Mouse (Mus musculus) kidney, adult 11 months (tissue): Measurements from ENCODE around the gene Elmo1.

Experiments used
- DNase-seq: peaks from one replicate; pipeline ENCODE4 v3.0.0; 2022

The Elmo1 gene

DNA sequence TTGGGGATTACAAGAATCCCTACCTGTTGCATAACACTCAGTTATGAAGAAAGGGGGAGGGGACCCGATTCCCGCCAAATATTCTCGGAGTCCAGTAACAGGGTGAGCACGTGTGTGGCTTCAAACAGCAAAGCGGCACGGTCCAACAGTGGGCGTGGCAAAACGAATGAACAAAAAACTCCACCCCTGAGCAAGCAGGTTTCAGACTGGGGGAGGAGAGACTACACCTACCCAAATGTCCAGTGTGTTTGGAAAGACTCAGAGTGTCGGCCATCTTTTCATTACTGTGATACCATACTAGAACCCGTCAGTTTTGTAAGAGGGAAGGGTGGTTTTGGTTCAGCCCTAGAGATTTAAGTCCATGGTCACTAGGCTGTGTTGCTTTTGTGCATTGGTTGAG, 35.4 kb downstream of the Elmo1 start:
- DNase-seq = no peak

DNA sequence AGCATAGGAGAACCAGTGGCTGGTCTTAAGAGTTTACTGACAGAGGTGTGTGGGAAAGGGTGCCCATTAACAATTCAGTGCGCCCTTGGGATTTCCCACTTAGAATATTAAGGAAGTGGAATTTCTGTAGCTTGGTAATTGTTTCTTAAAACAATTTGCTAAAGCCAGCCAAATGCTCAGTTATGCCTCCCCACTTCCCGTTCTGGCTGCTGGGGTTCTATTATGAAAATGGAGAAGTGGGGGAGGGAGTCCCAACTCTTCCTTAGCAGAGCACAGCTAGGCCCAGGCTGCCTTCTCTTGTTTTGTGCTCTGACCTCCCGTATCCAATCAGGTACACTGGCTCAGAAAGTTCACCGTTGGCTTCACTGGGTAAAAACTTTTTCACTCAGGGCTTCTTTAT, 37.2 kb downstream of the Elmo1 start:
- no peak for DNase-seq

DNA sequence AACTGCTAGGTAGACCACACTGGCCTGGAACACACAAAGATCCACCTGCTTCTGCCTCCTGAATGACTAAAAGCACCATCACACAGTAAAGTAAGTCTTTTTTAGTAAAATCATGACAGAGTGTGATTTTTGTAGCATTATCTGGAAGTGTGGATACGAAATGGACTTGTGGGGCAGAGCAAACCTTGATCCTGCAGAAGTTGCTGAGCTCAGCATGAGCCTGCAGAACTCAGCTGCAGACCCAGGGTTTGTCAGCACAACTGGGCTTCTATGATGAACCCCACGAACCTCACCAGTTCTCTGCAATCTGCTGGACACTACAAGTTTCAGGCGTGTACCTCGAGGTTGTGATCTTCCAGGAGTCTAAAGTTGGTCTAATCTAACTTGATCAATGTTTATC, 37.7 kb downstream of the Elmo1 start:
- no peak for DNase-seq

DNA sequence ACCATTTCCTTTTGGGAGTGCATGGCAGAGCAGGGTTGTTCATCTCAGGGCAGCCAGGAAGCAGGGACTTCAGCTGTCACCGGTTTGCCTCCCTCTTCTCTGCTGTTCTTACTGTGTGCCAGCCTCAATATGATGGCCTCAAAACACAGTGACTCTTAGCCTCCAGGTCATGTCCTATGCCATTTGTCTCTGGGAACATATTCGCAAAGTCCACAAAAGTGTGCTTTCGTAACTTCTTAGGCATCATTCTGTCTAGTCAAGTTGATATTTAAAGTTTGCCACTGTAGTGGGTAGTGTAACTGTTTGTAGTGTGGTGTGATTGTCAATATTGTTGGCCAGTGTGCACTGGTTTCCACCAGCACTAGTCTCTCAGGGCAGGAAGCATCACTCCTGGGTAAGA, 40.3 kb downstream of the Elmo1 start:
- DNase-seq = no peak

DNA sequence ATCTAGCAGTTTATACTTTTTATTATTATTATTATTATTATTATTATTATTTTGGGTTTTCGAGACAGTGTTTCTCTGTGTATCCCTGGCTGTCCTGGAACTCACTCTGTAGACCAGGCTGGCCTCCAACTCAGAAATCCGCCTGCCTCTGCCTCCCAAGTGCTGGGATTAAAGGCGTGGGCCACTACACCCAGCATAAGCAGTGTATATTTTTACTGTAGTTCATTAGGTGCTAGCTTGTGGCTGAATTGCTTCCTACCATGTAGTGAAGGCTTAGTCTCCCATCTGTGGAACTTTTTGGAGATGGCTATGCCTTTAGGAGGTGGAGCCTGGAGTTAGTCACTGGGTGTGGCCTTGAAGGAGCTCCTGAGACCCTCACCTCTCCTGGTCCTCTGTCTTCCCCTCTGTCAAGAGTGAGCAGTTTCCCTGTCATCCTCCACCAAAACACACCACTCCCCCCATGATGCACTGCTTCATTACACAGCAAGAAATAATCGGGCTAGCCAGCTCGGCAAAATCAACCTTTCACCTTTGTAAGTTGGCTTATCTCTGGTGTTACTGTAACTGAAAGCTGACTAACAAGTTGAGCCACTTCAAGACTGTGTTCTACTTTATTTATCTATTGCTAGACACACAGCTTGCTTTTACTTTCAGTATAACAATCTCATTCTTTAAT, 41.1 kb downstream of the Elmo1 start:
- DNase-seq = no peak

DNA sequence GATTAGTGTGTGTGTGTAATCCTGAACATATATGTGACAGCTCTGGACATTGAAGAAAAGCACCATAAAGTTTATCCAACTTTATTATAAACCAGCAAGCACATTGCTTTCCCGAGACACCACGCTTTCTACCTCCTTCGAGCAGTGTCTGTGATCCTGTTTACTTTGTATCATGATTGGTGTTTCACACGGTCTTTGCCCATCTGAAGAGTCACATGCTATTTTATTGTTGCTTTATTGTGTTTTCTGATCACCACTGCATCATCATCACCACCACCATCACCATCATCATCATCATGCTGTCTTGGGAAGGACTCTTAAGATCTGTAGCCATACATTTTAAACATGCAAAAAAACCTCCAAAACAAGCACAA, 41.6 kb downstream of the Elmo1 start:
- no peak for DNase-seq

DNA sequence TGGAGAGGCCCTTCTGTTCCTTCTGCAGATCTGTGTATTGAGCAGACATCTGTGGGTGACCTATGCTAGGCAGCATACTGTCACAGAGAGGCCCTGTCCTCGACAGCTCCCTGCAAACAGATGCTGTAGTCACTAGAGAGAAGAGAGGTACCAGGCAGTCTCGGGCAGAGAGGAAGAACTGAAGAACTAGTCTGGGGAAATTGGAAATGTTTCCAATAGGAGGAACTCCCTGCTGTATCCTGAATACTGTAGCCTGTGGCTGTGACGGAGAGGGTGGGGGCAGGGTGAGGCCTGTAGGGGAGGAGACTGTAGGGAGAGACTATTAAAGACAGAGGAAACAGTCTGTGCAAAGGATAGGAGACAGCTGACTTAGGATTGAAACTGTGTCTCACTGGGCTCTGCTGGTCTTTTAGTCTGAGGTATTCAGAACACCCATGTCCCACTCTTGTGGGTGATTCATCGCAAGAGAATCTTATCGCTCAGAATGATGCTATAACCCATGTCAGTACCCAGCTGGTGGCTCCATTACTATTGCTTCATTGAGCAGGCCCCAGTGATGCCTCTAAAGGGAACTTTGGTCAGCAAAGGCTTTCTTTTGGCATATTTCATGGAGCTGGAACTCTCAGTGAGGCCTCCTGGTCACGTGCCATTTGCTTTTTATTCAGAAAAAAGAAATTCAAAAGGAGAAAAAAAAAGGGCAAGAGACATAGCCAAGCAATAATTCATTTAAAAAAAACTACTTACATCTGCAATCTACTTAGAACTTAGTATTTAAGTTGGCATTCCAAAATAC, 43.4 kb downstream of the Elmo1 start:
- DNase-seq = no peak

DNA sequence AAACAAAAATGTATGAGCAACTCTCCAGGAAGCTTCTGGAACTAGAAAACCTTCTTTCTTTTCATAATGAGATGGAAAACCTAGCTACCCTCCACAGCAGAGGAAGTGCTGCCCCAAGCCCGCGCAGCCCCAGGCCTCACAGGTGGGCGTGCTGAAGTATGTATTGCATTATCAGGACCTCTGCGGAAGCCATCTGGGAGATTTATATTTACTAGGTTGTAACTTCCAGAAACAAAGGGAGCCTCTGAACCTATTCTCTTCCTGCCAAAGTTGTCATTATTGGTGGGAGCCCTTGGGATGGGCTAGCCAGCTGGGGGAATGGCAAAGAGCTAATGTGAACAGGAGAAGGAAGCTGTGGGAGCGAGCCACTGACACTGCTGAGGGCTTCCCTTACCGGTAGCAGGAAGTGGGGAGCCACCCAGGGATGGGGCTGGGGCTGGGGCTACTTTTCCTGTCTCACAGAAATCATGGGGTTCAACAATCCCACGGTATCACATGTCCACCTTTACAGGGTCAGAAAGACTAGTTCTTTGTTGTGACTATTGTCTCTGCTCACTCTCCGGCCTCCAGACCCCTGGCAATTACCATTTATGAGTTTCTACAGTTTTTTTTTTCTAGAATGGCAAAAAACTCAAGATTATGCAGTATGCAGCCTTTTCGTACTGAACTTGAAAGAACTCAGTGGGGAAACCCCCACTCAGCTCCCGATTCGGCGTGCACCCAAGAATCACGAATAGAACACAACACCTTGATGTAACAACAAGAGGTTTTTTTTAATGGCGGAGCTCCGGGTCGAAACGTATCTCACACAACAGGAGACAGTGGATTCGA, 44.2 kb downstream of the Elmo1 start:
- no peak for DNase-seq

DNA sequence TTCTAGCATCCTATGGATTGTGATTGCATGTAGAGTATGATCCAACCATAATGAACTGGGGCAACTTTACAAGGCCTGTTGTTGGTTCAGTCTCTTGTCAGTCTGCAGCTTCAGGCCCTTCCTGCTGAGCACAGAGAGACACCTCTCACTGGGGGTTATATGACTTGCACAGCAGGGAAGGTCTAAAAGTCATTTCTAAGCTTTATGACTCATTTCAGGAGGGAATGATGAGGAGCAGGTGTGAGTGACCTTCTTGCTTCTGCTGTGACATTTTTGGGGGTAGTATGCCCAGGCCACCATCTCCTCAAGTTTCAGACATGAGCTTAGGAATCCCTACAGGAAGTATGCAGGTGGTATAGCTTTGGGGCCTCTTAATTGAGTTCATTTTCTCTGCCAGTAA, 46.4 kb downstream of the Elmo1 start:
- DNase-seq = no peak

DNA sequence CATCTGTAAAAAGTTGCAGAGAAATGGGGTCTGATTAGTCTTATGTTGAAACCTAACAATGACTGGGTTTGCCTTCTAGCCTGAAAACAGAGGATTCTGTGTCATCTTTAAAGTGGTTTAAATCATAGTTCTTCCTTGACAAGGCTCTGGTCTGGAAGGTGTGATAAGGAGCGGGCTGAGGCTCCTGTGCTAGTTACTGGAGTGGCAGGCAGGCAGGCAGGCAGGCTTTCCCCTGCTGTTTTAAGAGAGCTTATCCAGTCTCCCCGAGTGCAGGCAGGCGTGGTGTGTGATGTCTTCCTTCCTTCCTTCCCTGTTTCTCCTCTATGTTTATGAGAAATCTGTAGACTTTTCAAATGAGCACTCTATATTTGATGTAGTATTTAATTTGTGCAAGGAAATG, 48.1 kb downstream of the Elmo1 start:
- DNase-seq = no peak

DNA sequence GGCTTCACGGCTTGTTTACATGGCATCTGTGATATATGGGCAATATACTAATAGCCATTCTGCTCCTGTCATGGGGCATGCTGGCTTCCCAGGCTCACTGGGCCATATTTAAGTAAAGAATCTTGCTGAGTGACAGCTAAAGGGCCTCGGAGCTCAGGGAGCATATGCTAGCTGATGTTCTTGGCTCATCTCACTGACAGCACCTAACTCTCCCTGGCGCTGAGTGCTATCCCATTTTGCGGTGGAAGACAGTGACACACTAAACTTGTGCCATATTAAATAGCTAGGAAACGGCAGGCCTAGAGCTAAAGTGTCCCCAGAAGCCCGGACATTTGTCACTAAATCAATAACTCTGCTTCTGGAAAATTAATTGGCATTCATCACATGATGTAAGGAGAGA, 48.7 kb downstream of the Elmo1 start:
- no peak for DNase-seq

DNA sequence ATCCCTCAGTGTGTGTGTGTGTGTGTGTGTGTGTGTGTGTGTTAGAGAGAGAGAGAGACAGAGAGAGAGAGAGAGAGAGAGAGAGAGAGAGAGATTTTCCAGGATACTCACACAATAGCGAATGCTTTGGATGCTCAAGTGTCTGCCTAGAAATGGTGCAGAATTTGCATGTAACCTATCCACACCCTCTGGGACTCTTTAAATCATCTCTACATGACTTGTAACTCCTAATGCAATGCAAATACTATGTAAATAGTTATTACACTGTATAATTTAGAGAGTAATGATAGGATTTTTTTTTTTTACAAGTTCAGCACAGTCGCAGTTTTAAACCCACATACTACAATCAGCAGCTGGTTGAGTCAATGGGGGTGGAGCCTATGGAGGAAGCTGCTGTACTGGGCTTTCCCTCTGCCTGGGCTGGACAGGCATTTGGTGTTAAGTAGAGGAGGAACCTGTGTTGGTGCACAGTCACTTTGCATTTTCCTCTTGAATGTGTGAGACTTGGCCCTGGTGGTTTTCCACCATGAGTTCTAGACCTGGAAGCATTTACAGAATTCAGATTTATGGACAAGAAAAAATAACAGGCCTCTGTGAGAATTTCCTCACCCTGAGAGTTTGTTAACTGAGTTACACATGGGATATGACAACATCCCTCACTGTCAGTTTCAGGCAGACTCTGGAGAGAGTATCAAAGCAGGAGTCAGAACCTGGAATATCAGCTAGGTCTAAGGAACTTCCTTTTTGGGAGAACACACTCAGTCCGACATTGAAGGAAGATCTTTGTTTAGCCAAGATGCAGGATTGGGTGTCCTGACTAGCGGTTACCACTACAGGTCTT, 49.6 kb downstream of the Elmo1 start:
- no peak for DNase-seq

DNA sequence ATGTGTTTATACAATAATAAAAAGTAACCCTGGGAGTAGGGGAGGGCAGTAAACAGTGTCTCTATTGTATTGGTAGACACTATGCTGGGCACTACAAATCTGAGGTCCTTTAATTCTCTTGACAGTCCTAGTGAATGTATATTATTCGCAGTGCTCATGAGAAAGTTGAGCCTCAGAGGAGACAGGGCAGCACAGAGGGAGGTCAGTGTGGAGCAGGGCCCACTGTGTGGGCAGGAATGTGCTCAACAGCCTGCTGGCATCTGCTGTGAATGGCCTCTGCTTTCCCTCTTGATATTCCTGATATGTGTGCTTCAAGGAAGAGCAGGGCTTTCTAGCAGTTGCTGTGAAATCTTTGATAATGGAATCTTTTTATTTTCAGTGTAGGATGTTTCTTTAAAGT, 52.2 kb downstream of the Elmo1 start:
- no peak for DNase-seq

DNA sequence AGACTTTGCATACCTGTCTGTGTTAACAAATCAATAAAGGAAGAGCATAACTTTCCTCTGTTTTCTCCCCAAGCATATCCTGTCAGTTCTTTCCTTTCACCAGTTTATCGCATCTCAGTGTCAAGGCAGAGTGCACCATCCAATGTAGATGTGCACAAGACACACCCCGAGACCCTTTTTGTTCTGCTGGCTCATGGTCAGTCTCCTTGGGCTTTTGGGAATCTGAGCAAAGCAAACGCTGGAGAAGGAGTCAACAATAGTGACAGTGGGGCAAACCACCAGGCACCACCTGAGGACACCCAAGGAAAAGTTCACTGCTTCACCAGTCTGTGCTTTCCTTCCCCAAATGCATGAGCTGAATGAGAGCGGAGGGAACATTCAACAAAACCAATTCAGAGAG, 56.5 kb downstream of the Elmo1 start:
- no peak for DNase-seq

DNA sequence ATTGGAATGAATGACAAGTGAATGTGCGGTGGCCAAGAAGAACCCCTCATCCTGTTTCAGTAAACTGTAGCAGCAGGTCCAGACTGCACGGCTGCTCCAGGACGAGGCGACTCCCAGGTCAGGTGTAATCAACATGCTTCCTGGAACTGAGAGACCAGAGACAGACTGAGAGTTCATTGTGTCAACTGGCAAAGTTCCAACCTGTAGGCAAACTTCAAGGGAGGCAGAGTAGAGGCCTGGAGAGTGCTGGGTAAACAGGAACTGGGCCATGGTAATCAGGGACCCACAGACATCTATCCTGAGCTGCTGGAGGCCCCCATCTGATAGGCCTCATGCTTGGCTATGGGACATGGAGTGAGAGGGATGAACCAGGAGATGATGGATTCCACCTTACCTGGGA, 57.3 kb downstream of the Elmo1 start:
- no peak for DNase-seq

DNA sequence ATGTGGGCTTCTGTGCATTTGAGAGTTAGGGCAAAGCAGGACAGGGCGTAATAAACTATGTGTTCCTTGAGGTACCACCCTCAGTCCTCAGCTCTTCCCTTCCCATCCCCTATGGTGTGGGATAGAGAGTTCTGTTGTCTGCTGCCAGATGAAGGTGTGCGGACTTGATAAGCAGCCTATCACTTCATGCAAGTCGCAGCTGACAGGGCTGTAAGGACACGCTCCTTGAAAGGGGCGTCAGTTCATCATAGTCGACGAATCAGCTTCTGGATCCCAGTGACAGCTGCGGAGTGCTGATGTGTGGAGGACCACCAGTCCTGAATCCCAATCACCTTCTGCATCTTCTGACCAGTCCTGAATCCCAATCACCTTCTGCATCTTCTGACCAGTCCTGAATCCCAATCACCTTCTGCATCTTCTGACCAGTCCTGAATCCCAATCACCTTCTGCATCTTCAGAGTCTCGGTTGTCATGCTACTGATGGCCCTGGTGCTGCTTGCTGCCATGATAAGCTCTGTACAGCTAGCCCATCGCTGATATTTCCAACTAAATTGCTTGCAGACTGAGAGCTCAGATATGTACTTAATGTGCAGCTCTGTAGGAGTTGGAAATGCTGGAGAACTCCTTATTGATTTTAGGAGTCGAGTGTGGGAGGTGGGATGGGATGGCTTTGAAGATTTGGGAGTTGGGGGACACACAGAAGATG, 59.9 kb downstream of the Elmo1 start:
- DNase-seq = no peak

DNA sequence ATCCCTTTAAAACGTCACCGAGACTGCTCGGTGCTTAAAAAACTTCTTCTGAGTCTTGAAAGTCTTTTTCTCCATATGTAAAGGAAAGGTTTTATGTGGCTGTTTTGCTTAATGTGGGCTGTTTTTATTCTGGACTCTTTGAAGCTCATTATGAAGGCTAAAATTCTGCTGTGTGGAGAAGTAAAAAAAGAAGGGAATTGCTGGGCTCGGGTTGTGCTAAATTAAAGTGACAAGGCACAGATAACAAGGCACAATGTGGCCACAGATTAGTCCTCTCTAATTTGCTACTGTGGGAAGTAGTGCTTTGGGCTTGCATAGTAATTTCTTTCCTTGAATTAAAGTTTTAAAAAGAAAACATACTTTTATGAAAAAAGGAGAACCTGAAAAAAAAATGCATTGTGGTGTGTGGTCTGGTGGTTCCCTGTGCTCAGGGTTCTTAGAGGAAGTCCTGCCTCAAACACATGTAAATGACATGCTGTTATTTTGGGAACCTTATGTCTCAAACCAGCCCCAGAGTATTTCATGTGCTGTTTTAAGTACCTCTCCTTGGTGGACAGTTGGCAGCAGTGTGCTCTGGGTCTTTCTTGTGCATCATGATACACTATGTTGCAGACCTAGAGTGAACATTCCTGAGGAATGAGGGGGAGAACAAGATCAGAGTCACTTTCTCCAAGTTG, 61.0 kb downstream of the Elmo1 start:
- no peak for DNase-seq

DNA sequence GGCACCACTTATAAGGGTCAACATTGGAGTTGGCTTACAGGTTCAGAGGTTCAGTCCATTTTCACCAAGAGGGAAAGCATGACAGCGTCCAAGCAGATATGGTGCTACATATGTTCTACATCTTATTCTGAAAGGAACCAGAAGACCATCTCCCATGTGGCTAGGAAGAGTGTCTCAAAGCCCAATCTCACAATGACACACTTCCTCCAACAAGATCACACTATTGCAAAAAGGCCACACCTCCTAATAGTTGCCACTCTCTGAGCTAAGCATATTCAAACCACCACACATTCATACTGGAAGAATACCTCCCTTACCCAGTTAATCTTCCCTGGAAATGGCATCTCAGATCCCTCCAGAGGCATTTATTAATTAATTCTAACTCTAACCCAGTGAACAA, 66.7 kb downstream of the Elmo1 start:
- no peak for DNase-seq

DNA sequence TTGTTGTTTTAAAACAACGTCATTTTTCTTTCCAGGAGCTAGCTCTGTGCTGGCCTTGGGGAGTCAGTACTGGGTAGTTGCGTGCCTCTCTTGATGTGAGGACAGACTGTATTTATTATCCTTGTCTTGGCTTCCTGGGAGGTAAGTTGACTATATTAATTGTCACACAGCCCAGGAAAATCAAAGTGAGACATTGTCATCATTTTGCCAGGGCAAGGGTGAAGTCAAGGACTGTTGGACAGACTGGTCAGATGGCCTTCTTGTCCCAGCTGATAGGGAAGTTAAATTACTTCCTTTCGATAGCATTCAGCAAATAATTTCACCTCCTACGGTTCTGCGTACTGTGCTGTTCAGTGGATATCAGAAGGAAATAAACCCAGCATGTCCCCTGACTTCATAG, 67.1 kb downstream of the Elmo1 start:
- DNase-seq = no peak

DNA sequence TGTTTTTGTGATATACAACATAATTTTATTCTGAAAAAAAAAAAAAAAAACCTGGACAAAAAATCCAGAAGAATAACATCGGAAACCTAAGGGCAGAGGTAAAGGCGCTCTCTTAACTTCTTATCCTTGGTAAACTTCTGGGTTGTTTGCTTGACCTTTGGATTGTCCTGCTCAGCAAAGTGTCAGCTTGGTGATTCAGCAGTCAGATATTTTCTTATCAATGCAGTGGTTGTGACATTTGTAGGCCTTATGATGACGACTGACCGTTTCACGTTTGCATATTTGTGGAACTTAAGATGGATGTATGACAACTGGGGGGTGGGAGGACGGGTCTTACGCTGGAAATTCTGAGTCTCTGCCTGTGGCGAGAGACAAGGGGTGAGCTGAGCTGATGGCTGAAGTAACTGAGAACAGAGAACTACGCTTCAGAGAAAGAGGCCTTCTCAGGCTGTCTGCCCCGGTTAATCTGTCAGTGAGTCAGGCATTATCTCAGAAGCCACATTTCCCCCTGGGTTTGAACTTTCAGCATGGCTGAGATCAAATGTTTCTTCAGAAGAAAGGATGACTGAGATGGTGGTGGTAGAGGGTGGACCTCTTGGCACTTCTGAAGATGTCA, 73.1 kb downstream of the Elmo1 start:
- no peak for DNase-seq

DNA sequence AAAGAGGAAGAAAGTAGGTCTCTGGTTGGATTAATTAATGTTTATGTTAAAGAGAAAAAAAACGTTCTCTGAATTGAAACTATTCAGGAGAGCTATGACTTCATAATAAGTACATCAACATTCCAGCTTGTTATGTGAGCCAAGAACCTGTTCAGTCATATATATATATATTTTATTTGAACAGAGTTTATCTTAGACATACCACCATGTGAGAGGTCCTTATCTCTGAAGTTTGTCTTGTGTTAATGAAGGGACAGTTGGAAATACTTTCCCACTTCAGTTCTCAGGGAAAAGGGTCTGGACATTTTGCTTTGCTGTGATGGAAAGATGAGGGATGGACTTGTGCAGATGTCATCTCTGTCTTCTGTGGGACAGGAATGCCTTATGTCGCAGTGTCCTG, 74.4 kb downstream of the Elmo1 start:
- no peak for DNase-seq
